ENCODE assay signal across 17 mouse cellular contexts in genomic region chr5:18288079-18288478, GRCm38 (mm10).
"Had no signal": no experiment of that assay in that cellular context is flagged by ENCODE, and none has a peak within 500 bp of the region (broad histone marks: within the 10 kb centered on the region; RNA-seq: fewer than 3 reads in every experiment).

No protein-coding gene starts in this region.

- H3K27ac ChIP-seq: lung, embryonic 15.5 days; macrophage; midbrain, embryonic 13.5 days; midbrain, embryonic 15.5 days; neural tube, embryonic 12.5 days; stomach, embryonic 15.5 days; stomach, postnatal 0 days had no signal

- H3K9me3 ChIP-seq: lung, embryonic 15.5 days; midbrain, embryonic 15.5 days; stomach, embryonic 15.5 days had no signal

- H3K4me2 ChIP-seq: lung, embryonic 15.5 days; midbrain, embryonic 11.5 days; midbrain, embryonic 13.5 days; midbrain, embryonic 15.5 days; neural tube, embryonic 12.5 days; stomach, embryonic 15.5 days had no signal

- H3K4me3 ChIP-seq: lung, embryonic 15.5 days; megakaryocyte, embryonic 14.5 days; midbrain, embryonic 13.5 days; midbrain, embryonic 15.5 days; neural tube, embryonic 12.5 days; stomach, embryonic 15.5 days had no signal

- H3K4me1 ChIP-seq: lung, embryonic 15.5 days; megakaryocyte, embryonic 14.5 days; midbrain, embryonic 15.5 days; neural tube, embryonic 12.5 days; stomach, embryonic 15.5 days had no signal

- H3K27me3 ChIP-seq: lung, embryonic 15.5 days; megakaryocyte, embryonic 14.5 days; midbrain, embryonic 13.5 days; midbrain, embryonic 15.5 days; neural tube, embryonic 12.5 days; stomach, embryonic 15.5 days had no signal

- DNase-seq: lung, adult 2 months; lung, postnatal 14 days; lung, postnatal 36 days; right cerebral cortex, postnatal 14 days; thymus, adult 2 months; thymus, postnatal 25 days; thymus, postnatal 4 days had no signal

- H3K9ac ChIP-seq: lung, embryonic 15.5 days; midbrain, embryonic 13.5 days; midbrain, embryonic 15.5 days; neural tube, embryonic 12.5 days; stomach, embryonic 15.5 days had no signal

- ATAC-seq: lung, postnatal 0 days; midbrain, embryonic 13.5 days; midbrain, embryonic 15.5 days had no signal
